Mouse (Mus musculus) T-helper 17 cell (primary cell): ENCODE results near the gene Gramd1b.

Experiments
- in situ Hi-C, 2 experiments: fragments of 300-600 bp; cut with MboI, MseI; formaldehyde crosslinking; loops; 1 replicate in 1 of 2; 2 replicates in 1 of 2; pipeline ENCODE4 v1.15.1; 2025; ENCODE audit warnings: high pct_unique_total_duplicates in 2 of 2

Gramd1b gene

GRCm38 (mm10) chr9:40433286-40433685 is 97.9 kb downstream of the Gramd1b start:
- in situ Hi-C loops, result loop anchor here in 1 of 2 experiments (25.0 kb wide), 1 partner anchor 679 kb away; no protein-coding TSS in a partner anchor

GRCm38 (mm10) chr9:40430969-40431368 is 100.2 kb downstream of the Gramd1b start:
- in situ Hi-C loops, result loop anchor here in 1 of 2 experiments (25.0 kb wide), 1 partner anchor 681 kb away; no protein-coding TSS in a partner anchor

GRCm38 (mm10) chr9:40427663-40428062 is 103.5 kb downstream of the Gramd1b start:
- in situ Hi-C loops, result loop anchor here in 1 of 2 experiments (25.0 kb wide), 1 partner anchor 685 kb away; no protein-coding TSS in a partner anchor

- in situ Hi-C loops, result loop anchor here in 1 of 2 experiments (25.0 kb wide), 1 partner anchor 686 kb away; no protein-coding TSS in a partner anchor
These were observed 104.8 kb downstream of the Gramd1b start for GRCm38 (mm10) chr9:40426282-40426964.

- in situ Hi-C loops, result loop anchor here (25.0 kb wide), 2 partner anchors 312 to 687 kb away; no protein-coding TSS in a partner anchor
These were observed 106.3 kb downstream of the Gramd1b start for GRCm38 (mm10) chr9:40424874-40425273.

GRCm38 (mm10) chr9:40423427-40423867 is 107.7 kb downstream of the Gramd1b start:
- in situ Hi-C loops, result loop anchor here in 1 of 2 experiments (25.0 kb wide), 1 partner anchor 314 kb away; no protein-coding TSS in a partner anchor

GRCm38 (mm10) chr9:40422368-40423057 is 108.7 kb downstream of the Gramd1b start:
- in situ Hi-C loops, result loop anchor here in 1 of 2 experiments (25.0 kb wide), 1 partner anchor 315 kb away; no protein-coding TSS in a partner anchor

- in situ Hi-C loops, result loop anchor here in 1 of 2 experiments (25.0 kb wide), 1 partner anchor 317 kb away; no protein-coding TSS in a partner anchor
These were observed 110.4 kb downstream of the Gramd1b start for GRCm38 (mm10) chr9:40420652-40421335.

- in situ Hi-C loops, result loop anchor here (5.0 to 25.0 kb wide), 2 partner anchors 38 to 318 kb away; no protein-coding TSS in a partner anchor
These were observed 112.4 kb downstream of the Gramd1b start for GRCm38 (mm10) chr9:40418803-40419202.

GRCm38 (mm10) chr9:40416150-40416549 is 115.0 kb downstream of the Gramd1b start:
- in situ Hi-C loops, result loop anchor here (5.0 to 25.0 kb wide), 2 partner anchors 41 to 321 kb away; no protein-coding TSS in a partner anchor

GRCm38 (mm10) chr9:40414904-40415766 is 116.0 kb downstream of the Gramd1b start:
- in situ Hi-C loops, result loop anchor here (5.0 to 25.0 kb wide), 5 partner anchors 37 to 322 kb away; no protein-coding TSS in a partner anchor

- in situ Hi-C loops, result loop anchor here (5.0 to 25.0 kb wide), 4 partner anchors 38 to 323 kb away; no protein-coding TSS in a partner anchor
These were observed 116.7 kb downstream of the Gramd1b start for GRCm38 (mm10) chr9:40414498-40414903.

GRCm38 (mm10) chr9:40413601-40414000 is 117.6 kb downstream of the Gramd1b start:
- in situ Hi-C loops, result loop anchor here (5.0 to 25.0 kb wide), 4 partner anchors 39 to 324 kb away; no protein-coding TSS in a partner anchor

- in situ Hi-C loops, result loop anchor here (5.0 to 25.0 kb wide), 4 partner anchors 39 to 324 kb away; no protein-coding TSS in a partner anchor
These were observed 118.3 kb downstream of the Gramd1b start for GRCm38 (mm10) chr9:40412931-40413330.

- in situ Hi-C loops, result loop anchor here (5.0 to 25.0 kb wide), 4 partner anchors 40 to 325 kb away; no protein-coding TSS in a partner anchor
These were observed 118.9 kb downstream of the Gramd1b start for GRCm38 (mm10) chr9:40412246-40412645.

- in situ Hi-C loops, result loop anchor here (5.0 to 25.0 kb wide), 4 partner anchors 41 to 326 kb away; no protein-coding TSS in a partner anchor
These were observed 120.3 kb downstream of the Gramd1b start for GRCm38 (mm10) chr9:40410895-40411294.

- in situ Hi-C loops, result loop anchor here in 1 of 2 experiments (25.0 kb wide), 1 partner anchor 328 kb away; no protein-coding TSS in a partner anchor
These were observed 122.1 kb downstream of the Gramd1b start for GRCm38 (mm10) chr9:40409071-40409470.

- in situ Hi-C loops, result loop anchor here in 1 of 2 experiments (25.0 kb wide), 1 partner anchor 329 kb away; no protein-coding TSS in a partner anchor
These were observed 122.8 kb downstream of the Gramd1b start for GRCm38 (mm10) chr9:40408415-40408814.

- in situ Hi-C loops, result loop anchor here in 1 of 2 experiments (25.0 kb wide), 1 partner anchor 329 kb away; no protein-coding TSS in a partner anchor
These were observed 123.3 kb downstream of the Gramd1b start for GRCm38 (mm10) chr9:40407876-40408275.
